Mouse (Mus musculus): ENCODE data around the gene Ccdc47.

Ccdc47 gene

DNA sequence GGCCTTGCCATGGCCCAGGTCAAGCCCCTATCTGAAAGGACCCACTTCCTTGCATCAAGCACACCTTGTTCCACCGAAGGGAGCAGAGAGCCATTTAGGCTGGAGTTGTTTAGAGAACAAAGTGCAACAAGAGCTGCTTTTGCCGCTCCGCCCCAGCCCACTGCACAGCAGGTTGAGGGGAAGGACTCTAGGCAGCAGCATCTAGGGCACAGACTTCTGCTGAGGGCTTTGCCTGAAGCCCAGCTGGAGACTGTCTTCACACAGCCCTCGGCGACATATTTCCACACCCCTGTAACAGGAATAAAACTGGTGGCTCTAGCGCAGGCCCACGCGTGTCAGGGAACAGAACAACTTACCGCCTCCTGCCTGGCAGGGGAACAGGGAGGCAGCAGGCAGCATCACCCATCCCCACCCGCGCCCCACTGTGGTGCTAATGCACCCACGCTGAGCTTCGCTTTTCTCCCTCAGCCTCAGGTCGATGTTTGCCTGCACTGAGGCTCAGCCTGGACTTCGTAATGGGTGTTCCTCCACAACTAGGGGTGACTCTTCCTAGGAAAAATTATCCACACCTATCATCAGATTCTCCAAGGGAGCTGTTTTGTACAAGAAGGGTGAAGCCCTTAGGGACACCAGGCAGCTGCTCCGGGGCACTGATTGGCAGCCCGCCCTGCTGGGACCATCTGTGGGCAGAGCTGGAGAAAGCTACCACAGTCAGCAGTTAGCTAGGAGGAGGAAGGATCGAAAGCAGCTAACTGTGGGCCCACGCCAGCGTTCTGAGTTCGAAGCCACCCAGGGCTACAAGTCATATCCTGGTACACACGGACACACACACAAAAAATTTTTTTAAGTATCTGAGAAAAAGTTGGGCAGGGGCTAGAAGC is 55.1 kb downstream of the Ccdc47 start, which contains the start of the genes Gm10840 and Limd2:
Gm10840 (plus strand) TSS at position 10 of the 881 bp plus-strand sequence.
Limd2 (minus strand) TSS at position 20 of the 881 bp plus-strand sequence.
- DNase-seq, result peak; percentile 75 to 82

DNA sequence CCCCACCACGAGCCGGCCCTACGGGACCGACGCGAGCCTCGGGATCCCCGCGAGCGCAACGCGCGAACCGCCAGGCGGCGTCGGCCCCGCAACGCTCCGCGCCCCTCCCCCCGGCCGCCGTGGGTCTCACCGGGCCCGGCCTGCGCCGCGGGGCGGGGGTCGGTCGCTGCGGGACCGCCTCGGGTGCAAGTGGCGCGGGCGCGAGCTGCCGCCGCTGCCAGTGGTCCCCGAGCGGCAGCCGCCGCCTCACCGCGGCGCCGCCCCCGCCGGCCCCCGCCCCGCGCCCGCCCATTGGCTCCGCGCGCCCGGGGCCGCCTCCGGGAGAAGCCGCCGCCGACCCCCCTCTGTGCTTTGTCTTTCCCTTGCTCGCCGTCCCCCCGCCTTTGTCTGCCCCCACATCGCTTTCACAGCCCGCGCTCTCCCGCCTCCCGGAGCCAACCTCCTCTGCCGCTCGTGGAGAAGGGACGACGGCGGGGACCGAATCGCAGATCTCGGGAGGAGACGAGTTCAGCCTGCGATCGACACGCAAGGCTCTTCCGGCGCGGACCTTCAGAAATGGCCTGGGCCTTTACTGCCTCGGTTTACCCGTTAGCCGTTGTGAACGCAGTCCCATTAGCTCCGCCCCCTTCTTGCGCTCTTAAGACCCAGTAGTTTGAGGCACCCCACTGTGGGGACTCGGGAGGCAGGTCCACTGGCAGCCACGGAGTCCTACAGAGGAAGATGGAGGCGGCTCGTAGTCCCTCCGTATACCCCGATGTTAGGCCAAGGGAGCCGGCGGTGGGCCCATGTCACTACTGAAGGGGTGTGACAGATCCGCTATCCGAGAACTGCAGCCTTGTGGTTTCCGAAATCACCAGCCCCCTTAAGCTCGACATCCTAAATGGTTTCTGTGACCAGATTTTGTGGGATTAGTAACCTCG is 56.0 kb downstream of the Ccdc47 start:
- DNase-seq, result peak; percentile 89 to 94

DNA sequence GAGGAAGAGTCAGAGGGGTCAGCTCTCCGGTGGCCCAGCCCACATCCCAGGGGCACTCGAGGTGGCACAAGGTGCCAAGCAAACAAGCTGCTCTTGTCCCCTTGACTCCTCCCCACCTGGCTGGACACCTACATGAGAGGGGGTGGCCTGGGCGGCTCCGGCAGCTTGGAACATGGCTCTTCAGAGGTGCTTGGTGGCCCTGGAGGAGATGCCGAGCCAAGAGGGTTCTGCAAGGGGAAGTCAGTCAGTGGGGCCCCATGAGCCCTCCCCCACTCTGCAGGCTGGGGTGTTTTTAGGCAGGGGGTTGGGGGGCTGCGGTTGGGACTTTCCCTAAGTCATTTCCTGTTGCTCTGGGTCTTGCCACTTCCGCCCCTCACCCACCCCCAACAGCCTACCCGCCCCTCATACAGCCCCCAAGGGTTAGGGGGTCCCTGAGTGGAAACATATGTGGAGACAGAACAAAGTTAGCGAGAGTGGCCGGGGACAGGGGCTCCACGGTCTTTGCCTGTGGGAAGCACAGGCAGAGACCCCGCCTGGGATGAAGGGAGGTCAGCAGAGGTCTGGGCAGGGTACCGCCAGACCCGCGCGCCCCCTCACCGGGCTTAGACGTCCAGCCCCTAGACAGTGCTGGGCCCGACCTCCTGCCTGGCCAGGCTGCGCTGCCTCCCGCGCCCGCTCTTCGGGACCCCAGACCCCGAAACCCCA is 56.8 kb downstream of the Ccdc47 start:
- peak; percentile 64 to 67 for DNase-seq

DNA sequence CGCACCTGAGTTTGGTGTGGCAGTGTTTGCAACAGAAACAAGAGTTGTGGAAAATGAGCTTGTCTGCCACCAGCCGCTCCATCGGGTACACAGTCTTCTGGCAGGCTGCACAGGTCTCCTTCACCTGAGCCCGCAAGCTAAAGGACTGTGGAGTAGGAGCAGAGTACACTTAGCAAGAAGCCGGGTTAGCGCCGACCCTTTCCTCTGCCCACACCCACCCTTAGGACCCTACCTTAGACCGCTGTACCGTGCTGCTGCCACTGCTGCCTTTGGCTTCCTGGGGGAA is 57.3 kb downstream of the Ccdc47 start:
- DNase-seq, result peak in 1 of 2 experiments; percentile 55

DNA sequence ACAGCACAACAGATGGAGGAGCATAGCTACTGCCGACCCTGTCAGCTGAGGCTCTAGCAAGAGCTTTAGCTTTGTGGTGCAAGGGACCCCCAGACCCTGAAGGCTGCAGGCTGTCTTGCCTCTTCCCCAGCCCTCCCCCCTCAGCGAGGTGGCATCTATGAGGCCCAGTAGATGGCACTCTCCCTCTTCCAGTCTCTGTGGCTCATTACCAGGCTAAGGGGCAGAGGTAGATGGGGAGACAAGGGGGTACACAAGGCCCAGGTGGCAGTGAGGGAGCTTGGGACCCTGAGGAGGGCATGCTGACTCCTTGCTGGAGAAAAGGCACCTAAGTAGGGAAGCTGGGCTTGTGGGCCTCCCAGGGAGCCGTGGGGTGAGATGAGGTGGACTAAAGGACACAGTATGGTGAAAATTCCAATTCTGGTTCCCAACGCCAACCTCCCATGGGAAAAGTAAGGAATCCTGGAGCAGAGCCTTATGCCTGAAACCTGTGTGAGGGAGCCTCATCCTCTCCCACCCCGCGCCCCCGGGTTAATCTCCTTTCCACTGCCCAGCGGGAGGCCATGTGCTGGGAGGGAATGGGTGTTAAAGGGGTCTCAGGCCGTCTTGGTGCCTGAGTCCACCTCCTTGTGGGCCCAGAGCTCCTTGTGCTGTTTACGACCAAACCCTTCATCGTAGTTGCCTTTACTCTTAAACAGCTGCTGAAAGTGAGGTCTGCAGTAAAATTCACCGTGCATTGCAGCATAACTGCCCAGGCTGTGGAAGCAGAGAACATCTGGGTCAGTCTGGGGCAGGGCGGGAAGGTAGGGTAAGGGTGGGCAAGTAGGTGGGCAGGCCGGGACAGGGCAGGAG is 57.8 kb downstream of the Ccdc47 start:
- DNase-seq, result peak; percentile 63 to 71

DNA sequence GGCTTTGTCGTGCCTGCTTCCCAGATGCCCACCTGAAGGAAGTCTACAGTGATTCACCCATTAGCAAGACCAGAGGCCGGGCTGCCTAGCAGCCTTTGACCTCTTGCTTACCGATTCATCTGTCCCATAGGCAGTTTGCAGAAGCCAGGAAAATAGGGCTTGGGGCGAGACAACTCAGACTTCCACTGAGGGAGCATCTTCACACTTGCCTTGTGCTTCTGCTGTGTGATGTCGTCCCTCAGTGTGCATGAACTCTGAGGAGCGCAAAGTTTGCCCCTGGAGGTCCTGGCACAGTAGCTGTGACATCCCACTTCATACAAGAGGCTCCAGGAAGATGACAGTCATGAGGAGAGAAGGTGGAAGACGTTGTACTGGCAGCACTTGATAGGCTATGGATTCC is 59.0 kb downstream of the Ccdc47 start:
- no peak for DNase-seq

DNA sequence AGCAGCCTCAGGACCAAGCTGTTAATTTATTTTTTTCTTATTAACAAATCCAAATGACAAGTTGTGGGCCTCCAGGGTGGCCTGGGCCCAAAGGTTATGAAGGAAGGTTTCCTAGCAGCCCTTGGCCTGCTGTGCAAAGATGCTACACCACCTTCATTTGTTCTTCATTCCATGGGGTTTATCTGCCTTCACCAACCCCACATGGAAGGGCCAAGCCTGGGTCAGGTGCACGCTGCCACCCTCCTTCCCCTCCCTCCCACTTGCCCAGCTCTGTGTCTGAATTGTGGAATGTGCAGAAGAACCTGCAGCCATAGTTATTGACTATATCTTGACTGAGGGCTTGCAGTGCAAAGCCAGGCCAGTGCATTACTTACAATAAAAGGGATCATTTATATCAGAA is 59.9 kb downstream of the Ccdc47 start:
- DNase-seq, result no peak

DNA sequence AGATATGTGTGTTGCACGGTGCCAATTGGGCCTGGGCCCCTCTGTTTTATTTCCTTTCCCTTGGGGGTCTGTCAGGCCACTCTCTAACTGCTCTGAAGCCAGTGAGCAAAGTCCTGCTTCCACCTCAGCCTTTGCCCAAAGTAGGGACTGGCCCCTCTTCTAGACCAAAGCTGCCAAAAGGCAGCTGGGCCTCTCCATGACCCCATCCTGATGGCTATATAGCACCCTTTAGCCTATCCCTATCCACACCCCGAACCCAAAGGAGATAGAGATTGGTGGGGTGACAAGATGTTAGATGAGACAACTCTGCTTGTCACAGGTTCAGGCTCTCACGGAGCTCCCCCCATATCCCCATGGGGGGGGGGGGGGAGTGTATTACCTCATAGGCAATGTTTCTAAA is 60.4 kb downstream of the Ccdc47 start:
- no peak for DNase-seq

DNA sequence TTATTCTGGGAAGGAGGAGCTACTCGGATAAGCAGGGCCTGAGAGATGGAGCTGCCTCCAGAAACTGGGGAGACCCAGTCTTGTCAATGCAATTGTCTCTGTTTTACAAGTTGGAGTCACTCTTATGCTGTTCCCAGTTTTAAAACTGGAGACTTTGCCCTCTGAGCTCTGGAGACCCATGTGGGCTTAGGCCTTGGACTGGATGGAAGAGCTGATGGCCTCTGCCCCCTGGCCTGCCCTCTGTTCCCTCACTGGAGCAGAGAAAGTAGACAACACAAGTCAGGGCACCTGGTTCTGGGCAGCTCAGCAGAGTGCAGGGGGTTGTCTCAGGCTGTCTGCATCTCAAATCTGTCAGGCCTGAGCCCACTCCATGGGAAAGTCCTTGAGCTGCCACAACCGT is 61.4 kb downstream of the Ccdc47 start:
- DNase-seq, result no peak

DNA sequence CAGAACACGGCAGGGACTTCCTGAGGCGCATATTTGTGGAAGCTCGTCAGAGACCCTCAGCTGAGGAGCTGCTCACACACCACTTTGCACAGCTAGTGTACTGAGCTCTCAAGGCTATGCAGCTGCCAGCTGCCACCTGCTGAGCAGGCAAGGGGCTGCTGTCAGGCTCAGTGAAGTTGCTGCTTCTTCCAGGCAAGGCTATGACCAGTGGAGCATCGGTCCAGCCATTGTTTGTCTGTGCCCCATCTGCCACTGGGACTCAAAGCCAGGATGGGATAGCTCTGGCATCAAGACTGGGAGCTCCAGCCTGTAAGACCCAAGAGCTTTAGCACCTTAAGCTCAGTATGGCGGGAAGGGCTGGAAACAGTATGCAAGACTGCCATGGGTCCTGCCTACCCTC is 62.1 kb downstream of the Ccdc47 start:
- DNase-seq, result peak in 1 of 2 experiments; percentile 39

DNA sequence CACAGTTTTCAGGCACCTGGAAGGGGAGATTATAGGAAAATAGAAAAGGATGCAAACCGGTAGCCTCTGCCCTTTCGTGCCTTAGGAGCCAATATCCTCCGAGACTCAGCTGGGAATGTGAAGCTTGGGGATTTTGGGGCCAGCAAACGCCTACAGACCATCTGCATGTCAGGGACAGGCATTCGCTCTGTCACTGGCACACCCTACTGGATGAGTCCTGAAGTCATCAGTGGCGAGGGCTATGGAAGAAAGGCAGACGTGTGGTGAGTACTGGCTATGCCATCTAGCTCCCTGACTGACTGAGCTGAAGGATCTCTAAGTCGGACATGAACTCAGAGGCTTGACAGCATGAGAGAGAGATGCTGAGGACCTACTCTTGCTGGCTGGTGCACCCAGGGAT is 64.0 kb downstream of the Ccdc47 start:
- DNase-seq, result peak; percentile 38 to 54

DNA sequence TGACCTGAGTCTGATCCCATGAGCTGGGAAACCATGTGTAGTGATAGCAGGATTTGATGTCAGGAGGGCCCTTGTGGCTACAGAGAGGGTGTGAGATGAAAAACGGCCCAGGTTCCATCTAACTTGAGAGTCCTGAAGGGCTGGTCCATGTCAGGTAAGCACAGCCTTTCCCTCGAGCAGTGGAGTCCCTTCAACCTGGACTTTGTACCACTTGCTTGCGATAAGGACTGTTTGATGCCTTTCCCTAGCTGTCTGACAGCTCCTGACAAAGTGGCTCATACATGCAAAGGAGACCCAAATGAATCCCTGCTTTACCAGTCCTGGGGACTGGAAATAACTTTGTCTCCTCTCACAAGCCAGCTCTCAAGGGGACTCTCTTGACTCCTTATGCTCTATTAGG is 64.9 kb downstream of the Ccdc47 start:
- DNase-seq, result no peak
